Mouse (Mus musculus): ENCODE measurements around the gene Eif5. TPM values are rescaled to one million over a fixed set of nuclear protein-coding genes. Genes with fewer than 3 reads are reported as not detected.

Gene Eif5
- total and polyA plus RNA-seq, 3 experiments: 201 to 330 (median 276) TPM

GRCm38 (mm10) chr12:111500725-111501124 lies 37.1 kb upstream of the Eif5 start:
- no peak overlapping the region for H3K9ac ChIP-seq (ENCODE audit: control insufficient read depth, low read depth, low read length, poor library complexity, severe bottlenecking)

DNA sequence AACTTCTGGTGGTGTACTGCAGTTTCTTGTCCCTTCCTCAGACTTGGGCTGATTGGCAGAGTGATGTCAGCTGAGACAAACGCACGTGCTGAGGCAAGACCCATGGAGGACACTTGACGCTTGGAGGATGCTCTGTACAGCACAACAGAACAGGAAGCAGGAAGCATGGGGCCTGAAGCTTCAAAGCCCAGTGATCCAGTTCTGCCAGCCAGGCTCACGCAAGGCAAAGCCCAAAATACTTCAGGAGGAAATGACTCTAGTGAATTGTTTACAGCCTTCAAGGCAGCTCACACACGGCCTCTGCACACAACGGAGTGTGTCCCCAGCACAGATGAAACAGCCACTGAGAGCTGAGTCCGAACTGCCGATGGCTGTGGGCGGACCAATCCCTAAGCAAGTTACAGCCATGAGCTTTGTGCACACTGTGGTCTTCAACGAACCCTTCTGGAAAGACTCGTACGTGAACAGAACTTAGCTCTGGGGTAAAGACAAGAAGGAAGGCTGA lies 34.7 kb upstream of the Eif5 start:
- TF ChIP-seq RCOR1 (IDR thresholded peaks at IDR 0.05; ENCODE audit: low read depth, low read length): no peak
- TF ChIP-seq USF2 (IDR thresholded peaks at IDR 0.05; ENCODE audit: borderline replicate concordance in 1 of 2, insufficient read depth in 1 of 2, low read depth in 1 of 2, low read length in 2 of 2): no peak
- TF ChIP-seq MYB (IDR thresholded peaks at IDR 0.05; ENCODE audit: low read depth, low read length): no peak
- TF ChIP-seq MEF2A (IDR thresholded peaks at IDR 0.05; ENCODE audit: extremely low read depth, insufficient replicate concordance, low read depth, low read length, poor library complexity, severe bottlenecking): no peak
- TF ChIP-seq NELFE (IDR thresholded peaks at IDR 0.05; ENCODE audit: low read depth, low read length): no peak
- no peak for TF ChIP-seq MYC (IDR thresholded peaks at IDR 0.05; ENCODE audit: low read depth, low read length)
- TF ChIP-seq MAX (IDR thresholded peaks at IDR 0.05; ENCODE audit: low read length): no peak
- no peak for TF ChIP-seq TAL1 (IDR thresholded peaks at IDR 0.05; ENCODE audit: low read length)
- Histone ChIP-seq H3K27me3 (ENCODE audit: control insufficient read depth in 1 of 2, insufficient read depth in 2 of 2, low read length in 2 of 2) (peaks cover 0 to 4% of the 10 kb centered on the region in 2 experiments; a peak in 3 of 4 replicates), H3K9ac (ENCODE audit: control insufficient read depth, low read depth, low read length, poor library complexity, severe bottlenecking) (no peak overlapping the region), H3K9me3 (replicated peaks; ENCODE audit: insufficient read depth, low read length) (no peaks in the 10 kb centered on the region), H3K4me3 (ENCODE audit: control insufficient read depth in 1 of 2, insufficient read depth in 1 of 2, low read depth in 2 of 2, low read length in 2 of 2) (no peak overlapping the region), H3K27ac (ENCODE audit: control insufficient read depth, low read depth, low read length) (no peak overlapping the region), H3K36me3 (ENCODE audit: control insufficient read depth in 1 of 2, insufficient read depth in 2 of 2, low read length in 2 of 2) (no peaks in the 10 kb centered on the region), H3K4me1 (ENCODE audit: control insufficient read depth in 1 of 2, insufficient read depth in 2 of 2, low read length in 2 of 2) (no peaks in the 10 kb centered on the region), H3K79me2 (ENCODE audit: control insufficient read depth, insufficient read depth, low read length, poor library complexity) (no peaks in the 10 kb centered on the region)
- DNase-seq (ENCODE audit: low read depth, low spot score): no peak

More at GRCm38 (mm10) chr12:111500725-111501124, 37.1 kb upstream of the Eif5 start:
- H3K36me3 ChIP-seq (ENCODE audit: control insufficient read depth in 1 of 2, insufficient read depth in 2 of 2, low read length in 2 of 2): no peaks in the 10 kb centered on the region
- TF ChIP-seq HCFC1 (IDR thresholded peaks at IDR 0.05; ENCODE audit: low read depth, low read length): no peak
- no peak for TF ChIP-seq CTCF (IDR thresholded peaks at IDR 0.05 in 2 of 3, conservative IDR thresholded peaks at IDR 0.05 in 1 of 3; ENCODE audit: control insufficient read depth in 1 of 3, insufficient read depth in 1 of 3, low read depth in 2 of 3, low read length in 3 of 3, poor library complexity in 1 of 3, severe bottlenecking in 1 of 3)
- no peak for TF ChIP-seq ETS1 (IDR thresholded peaks at IDR 0.05; ENCODE audit: low read depth, low read length)
- TF ChIP-seq JUND (IDR thresholded peaks at IDR 0.05; ENCODE audit: low read depth, low read length): no peak
- H3K4me1 ChIP-seq (ENCODE audit: control insufficient read depth in 1 of 2, insufficient read depth in 2 of 2, low read length in 2 of 2): no peaks in the 10 kb centered on the region
- H3K79me2 ChIP-seq (ENCODE audit: control insufficient read depth, insufficient read depth, low read length, poor library complexity): no peaks in the 10 kb centered on the region
- no peak overlapping the region for H3K4me3 ChIP-seq (ENCODE audit: control insufficient read depth in 1 of 2, insufficient read depth in 1 of 2, low read depth in 2 of 2, low read length in 2 of 2)
- no peak for DNase-seq (ENCODE audit: low read depth, low spot score)
- no peaks in the 10 kb centered on the region for H3K9me3 ChIP-seq (replicated peaks; ENCODE audit: insufficient read depth, low read length)
- no peak overlapping the region for H3K27ac ChIP-seq (ENCODE audit: control insufficient read depth, low read depth, low read length)
- peaks cover 2 to 6% of the 10 kb centered on the region in 2 experiments; a peak in 3 of 4 replicates for H3K27me3 ChIP-seq (ENCODE audit: control insufficient read depth in 1 of 2, insufficient read depth in 2 of 2, low read length in 2 of 2)

DNA sequence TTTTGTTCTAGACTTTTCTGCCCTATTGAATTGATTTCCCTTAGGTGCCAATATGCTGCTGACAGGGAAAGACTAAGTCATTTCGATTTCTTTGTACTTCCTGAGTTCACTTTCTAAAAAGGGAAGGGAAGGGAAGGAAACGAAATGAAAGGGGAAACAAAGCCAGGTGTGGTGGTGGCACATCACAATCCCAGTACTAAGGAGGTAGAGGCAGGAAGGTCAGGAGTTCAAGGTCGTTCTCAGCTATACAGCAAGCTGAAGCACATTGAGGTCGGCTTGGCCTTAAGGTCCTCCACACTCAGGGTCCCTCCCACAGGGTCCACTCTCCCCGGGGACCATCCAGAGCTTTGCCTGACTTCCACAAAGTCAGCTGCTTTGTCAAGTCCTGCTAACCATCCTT lies 34.2 kb upstream of the Eif5 start:
- Histone ChIP-seq H3K36me3 (ENCODE audit: control insufficient read depth in 1 of 2, insufficient read depth in 2 of 2, low read length in 2 of 2) (no peaks in the 10 kb centered on the region), H3K27ac (ENCODE audit: control insufficient read depth, low read depth, low read length) (no peak overlapping the region), H3K9ac (ENCODE audit: control insufficient read depth, low read depth, low read length, poor library complexity, severe bottlenecking) (no peak overlapping the region), H3K4me1 (ENCODE audit: control insufficient read depth in 1 of 2, insufficient read depth in 2 of 2, low read length in 2 of 2) (no peaks in the 10 kb centered on the region), H3K4me3 (ENCODE audit: control insufficient read depth in 1 of 2, insufficient read depth in 1 of 2, low read depth in 2 of 2, low read length in 2 of 2) (no peak overlapping the region), H3K79me2 (ENCODE audit: control insufficient read depth, insufficient read depth, low read length, poor library complexity) (no peaks in the 10 kb centered on the region), H3K9me3 (replicated peaks; ENCODE audit: insufficient read depth, low read length) (no peaks in the 10 kb centered on the region), H3K27me3 (ENCODE audit: control insufficient read depth in 1 of 2, insufficient read depth in 2 of 2, low read length in 2 of 2) (peaks cover 0 to 4% of the 10 kb centered on the region in 2 experiments; a peak in 3 of 4 replicates)
- TF ChIP-seq ZKSCAN1 (IDR thresholded peaks at IDR 0.05; ENCODE audit: low read depth, low read length) (no peak), CTCF (IDR thresholded peaks at IDR 0.05 in 2 of 3, conservative IDR thresholded peaks at IDR 0.05 in 1 of 3; ENCODE audit: control insufficient read depth in 1 of 3, insufficient read depth in 1 of 3, low read depth in 2 of 3, low read length in 3 of 3, poor library complexity in 1 of 3, severe bottlenecking in 1 of 3) (no peak), ZMIZ1 (IDR thresholded peaks at IDR 0.05; ENCODE audit: low read depth, low read length) (no peak), RCOR1 (IDR thresholded peaks at IDR 0.05; ENCODE audit: low read depth, low read length) (no peak), TAL1 (IDR thresholded peaks at IDR 0.05; ENCODE audit: low read length) (no peak), TCF12 (IDR thresholded peaks at IDR 0.05; ENCODE audit: low read depth, low read length) (no peak), MEF2A (IDR thresholded peaks at IDR 0.05; ENCODE audit: extremely low read depth, insufficient replicate concordance, low read depth, low read length, poor library complexity, severe bottlenecking) (no peak), HCFC1 (IDR thresholded peaks at IDR 0.05; ENCODE audit: low read depth, low read length) (no peak), MAFK (IDR thresholded peaks at IDR 0.05; ENCODE audit: borderline replicate concordance, low read depth, low read length) (no peak), ETS1 (IDR thresholded peaks at IDR 0.05; ENCODE audit: low read depth, low read length) (no peak)
- no peak for DNase-seq (ENCODE audit: low read depth, low spot score)
